Mouse (Mus musculus): ENCODE results near the gene Slc22a3.

Slc22a3 gene

DNA sequence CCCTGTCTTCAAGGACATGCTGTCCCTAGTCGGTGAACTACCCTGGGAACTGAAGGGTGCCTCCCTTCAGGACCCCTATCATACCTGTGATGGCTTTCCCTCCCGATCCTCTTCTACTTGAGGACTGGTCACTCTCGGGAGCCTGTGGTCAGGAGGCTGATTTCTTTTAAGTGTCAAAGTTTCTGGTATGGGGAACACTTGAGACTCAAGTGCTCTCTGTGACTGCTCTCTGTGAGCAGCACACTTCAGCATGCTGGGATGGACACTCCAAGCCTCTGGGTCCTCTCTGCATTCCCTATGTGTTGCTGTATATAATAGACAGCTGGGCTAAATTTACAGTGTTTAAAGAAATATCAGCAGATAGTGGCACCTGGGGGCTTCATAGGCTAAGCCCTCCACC is 39.9 kb downstream of the Slc22a3 start:
- no peak for DNase-seq

DNA sequence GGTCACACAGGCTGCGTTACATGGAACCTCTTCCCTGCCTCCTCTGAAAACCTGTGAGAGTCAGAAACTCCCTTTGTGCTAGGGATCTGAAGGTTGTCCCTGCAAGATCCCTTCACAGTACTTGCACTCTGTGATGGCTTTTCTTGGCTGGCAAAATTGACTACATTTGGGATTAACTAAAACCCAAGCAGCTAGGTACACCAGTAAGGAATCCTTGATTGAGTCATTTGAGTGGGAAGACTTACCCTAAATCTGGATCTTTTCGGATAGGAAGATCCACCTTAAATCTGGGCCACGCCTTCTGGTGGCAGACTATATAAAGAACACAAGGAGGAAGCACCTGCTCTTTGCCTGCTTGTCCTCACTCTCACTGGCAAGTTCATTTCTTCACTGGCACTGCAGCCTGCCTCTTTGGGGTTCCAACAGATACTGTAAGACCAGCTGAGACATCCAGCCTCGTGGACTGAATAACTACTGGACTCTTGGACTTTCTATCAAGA is 41.0 kb downstream of the Slc22a3 start:
- DNase-seq: no peak

DNA sequence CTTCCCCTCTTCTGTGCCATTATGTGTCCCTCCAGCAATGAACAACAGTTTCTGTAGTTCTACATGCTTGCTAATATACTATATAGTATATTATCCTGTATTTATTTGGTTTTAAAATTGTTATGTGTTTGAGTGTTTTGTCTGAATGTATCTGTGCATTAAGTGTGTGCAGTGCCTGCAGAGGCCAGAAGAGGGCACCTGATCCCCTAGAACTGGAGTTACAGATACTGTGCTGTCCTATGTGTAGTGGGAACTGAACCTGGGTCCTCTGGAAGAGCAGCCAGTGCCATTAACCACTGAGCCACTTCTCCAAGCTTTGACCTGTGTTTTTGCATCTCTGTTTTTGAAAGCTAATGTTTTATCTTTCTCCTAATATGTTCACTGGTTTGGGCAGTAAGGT is 46.3 kb downstream of the Slc22a3 start:
- DNase-seq: no peak

DNA sequence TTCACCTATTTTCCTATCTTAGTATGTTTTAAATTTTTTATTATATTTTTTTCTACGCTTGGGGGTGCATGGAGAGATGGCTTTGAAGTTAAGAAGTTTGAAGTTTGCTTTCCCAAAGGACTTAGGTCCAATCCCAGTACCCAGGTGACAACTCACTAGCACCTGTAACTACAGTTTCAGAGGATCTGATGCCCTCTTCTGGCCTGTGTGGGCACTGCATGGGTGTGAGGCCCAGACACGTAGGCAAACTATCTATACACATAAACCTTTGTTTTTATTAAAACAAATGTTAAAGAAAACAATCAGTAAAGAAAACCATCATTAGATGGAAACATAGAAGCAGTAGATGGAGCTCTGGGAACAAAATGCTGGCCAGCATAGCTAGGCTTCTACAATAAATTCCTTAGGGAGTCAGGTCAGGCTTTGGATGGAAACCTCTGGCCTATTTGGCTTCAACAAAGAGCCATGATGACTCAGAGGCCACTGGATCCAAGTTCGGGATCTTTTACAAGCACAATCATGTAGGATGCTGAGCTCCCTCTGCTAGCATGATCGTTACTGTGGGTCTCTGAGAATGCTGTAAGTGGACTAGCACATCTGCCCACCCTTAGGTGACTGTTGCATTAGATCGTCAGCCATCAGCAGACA is 52.2 kb downstream of the Slc22a3 start:
- peak in 1 of 2 experiments; percentile 9 for DNase-seq

DNA sequence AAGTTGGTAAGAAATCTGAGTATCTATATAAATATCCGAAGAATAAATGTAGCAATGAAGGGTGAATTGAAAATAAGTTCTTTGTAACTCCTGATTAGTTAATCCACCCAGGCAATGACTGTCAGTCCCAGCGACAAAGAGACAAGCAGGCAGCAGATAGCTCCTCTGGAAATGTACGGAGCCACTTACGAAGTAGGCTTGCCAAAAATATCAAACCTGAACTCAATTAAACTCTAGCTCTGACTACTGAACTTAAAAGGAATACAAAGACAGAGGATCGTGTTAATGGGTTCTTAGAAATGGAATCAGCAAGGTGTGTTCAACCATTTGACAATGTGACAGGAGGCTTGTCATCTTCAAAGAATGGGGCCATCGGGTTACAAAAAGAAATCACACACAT is 53.8 kb downstream of the Slc22a3 start:
- no peak for DNase-seq

DNA sequence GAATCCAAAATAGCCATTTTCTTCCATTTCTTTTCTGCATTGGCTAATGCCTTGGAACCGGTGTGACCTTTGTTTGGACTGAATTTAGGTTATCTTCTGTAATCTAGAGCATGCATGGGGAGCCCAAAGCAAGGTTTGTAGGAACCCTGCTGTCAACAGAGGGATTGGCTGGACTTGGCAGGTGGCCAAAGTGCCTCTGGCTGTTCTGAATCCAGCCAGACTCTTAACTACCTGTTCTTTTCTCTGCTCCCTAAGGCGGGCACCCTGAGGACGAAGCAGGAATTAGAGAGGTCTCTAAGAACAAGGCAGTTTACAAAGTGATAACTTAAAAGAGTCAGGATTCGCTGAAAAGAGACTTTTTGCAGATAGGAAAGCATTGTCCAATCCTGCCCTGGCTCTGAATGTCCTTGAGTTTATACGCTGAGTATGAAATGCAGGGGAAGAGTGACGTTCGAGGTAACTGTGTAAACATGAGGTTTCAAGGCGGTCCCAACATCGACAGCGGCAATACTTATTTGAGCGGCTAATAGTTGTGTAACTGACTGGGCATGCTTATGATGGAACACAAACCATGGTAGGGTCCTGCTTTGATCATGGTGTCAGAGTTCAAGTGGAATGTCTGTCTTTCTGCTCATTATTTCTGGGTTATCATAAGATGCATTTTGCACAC is 54.5 kb downstream of the Slc22a3 start:
- peak; percentile 6 to 12 for DNase-seq

DNA sequence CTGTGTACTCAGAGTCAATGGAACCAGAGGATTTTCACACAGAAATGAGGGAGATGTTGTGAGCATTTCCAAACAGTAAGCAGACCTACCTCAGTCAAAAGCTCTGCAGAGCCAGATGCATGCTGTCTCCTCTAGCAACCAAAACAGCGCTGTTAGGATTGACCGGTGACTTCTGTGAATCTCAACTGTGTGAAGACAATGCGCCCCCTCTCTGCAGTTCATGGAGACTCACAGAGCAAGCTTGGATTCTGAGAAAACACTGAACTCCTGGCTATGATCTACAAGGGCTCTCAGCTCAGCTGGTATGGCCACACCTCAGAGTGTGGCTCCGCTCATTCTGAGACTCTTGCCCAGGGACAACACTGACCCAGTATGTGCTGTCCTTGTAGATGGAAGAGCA is 56.3 kb downstream of the Slc22a3 start:
- DNase-seq: no peak

DNA sequence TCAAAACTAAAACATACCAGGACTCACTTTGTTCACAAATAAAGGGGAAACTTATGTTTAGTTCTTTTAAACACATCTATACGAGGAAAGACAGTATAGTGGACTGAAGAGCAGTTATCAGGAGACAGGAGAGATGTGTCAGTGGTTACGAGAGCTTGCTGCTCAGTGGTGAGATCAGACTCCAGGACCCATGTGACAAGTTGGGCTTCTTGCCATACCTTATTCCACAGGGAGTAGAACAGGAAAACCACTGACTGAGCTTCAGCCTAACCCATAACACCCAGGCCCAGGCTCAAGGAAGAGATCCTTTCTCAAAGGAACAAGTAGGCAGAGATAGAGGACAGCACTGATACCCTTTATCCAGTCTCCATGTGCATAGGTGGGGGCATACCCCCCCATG is 62.9 kb downstream of the Slc22a3 start:
- DNase-seq: no peak

DNA sequence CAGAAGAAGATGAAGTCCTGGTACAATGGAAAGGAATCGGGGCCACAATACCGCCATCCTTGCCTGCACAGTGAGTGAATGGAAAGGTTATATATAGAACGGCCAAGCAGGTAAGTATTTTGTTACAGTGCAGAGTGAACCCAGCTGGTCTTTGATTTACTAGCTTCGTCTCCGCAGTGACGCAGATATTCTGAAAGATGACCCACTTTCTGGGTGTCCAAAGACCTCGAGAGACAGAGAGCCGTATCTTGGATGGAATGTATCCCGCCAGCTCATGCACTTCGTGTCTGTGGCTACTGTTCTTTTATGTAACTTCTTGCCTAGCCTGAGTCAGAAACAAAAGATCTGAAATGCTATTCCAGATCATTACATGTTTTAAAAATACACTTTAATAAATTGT is 69.7 kb downstream of the Slc22a3 start:
- DNase-seq: no peak

DNA sequence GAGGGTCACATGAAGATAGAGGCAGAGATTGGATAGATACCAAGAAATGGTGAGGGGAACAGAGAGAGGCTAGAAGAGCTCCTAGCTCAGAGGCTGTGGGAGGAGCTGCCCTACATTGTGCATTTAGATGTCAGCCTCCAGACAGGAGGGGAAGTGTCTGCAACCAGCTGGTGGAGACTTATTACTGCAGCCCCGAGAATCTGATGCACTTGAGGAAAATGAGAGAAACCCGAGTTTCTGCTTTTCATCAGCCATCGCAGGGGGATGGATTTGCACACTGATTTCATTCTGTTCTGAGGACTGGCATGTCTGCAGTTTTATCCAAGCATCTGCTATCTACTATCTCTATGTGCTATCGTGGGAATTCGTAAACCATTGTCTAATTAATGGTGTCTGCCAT is 75.8 kb downstream of the Slc22a3 start:
- DNase-seq: no peak

DNA sequence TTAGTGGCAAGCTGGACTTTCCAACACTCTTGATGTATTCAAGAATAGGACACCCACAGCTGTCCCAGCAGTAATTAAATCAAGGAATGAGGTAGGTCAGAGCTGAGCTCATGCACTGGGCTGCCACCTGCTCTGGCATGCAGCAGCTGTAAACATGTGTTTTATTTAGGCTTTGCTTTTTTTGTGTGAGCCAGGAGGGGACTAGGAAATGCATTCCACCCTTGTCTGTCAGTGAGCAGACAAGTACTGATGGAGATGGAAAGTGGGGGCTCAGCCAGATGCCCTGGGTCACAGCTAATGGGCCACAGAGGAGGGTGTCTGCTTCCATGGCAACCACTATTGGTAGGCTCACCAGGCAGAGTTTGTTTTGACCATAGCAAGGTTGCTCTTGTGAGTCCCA is 79.1 kb downstream of the Slc22a3 start:
- no peak for DNase-seq

DNA sequence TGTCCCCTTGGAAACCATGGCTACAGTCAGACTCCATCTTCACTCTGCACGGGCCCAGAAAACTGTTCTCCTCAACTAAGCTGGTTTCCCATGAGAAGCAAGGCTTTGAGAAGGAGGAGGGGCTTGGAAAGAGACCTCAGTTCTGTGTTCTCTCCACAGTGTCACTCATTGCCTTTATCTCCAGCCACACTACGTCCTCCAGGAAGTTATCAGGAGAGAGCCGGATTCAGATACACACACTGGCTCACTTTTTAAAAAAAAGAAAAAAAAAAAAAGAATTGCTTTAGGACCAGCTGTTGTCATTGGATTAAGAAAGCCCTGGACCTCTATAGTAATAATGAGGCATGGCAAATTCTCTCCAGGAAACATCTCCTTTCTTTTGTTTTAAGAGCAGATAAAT is 80.3 kb downstream of the Slc22a3 start:
- no peak for DNase-seq

DNA sequence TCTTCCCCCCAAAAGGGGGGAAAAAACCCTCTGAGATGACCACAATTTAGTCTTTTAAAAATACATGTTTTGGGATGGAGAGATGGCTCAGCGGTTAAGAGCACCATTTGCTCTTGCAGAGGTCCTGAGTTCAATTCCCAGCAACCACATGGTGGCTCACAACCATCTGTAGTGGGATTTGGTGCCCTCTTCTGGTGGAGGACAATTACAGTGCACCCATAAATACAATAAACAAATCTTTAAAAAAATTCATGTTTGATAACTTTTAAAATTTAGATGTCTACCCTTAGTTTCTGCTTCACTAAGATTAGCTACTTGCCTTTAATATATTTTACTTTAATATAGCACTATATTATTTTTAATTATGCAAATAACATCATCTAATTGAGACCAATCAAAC is 85.4 kb downstream of the Slc22a3 start:
- DNase-seq: no peak

DNA sequence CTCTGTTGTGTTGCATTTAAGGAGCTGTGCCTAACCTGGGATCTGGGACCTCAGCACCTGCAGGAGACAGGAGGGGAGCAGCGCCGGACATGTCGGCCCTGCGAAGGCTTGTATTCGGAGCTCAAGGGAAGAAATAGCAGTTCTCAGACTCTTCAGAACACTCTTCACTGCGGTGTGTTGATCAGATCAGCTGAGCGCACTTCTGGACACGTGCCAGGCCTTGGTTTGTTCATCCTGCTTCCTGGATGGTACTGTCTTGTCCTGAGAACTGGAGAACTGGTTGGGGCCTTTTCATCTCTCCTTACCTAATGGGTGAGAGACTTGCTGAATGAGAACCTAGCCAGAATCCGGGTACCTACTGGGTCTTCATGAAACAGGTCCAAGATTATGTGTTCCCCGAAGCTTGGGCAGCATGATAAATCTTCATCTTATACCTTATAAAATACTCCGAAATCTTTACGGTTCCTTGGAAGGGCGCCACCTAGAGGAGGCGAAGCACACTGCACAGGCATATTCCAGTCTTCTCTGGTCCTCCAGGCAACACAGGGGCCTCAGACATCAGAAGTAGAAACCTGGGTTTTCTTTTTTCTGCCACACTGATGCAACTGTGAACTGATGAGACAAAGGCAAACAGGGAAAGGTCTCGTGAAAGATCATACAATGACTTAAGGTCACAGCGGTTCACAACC is 86.5 kb downstream of the Slc22a3 start:
- peak in 1 of 2 experiments; percentile 9 for DNase-seq

DNA sequence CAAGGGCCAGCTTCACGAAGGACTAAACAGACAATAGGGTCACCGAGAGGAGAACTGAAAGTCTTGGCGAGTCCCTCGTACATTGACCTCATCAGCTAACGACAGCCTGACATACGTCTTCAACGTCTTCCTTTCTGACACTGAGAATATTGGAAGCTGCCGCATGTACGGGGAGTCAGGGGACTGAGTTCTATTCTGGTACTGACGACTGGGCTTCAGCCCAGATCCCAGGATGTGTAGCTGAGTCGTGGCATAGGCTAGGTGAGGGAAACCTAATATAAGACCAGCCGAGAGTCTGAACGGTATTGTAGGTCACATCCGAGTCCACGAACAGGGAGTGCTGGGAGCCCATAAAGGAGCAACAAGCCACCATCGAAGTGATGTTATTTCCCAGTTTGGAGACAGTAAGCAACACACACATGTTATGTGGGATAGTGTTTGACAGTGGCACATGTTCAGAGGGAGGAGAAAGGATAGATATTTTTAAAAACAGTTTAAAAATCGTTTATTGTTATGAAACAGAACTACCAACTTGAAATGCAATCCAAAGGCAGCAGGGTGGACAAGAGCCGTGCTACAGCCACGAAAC is 87.9 kb downstream of the Slc22a3 start:
- DNase-seq: no peak

DNA sequence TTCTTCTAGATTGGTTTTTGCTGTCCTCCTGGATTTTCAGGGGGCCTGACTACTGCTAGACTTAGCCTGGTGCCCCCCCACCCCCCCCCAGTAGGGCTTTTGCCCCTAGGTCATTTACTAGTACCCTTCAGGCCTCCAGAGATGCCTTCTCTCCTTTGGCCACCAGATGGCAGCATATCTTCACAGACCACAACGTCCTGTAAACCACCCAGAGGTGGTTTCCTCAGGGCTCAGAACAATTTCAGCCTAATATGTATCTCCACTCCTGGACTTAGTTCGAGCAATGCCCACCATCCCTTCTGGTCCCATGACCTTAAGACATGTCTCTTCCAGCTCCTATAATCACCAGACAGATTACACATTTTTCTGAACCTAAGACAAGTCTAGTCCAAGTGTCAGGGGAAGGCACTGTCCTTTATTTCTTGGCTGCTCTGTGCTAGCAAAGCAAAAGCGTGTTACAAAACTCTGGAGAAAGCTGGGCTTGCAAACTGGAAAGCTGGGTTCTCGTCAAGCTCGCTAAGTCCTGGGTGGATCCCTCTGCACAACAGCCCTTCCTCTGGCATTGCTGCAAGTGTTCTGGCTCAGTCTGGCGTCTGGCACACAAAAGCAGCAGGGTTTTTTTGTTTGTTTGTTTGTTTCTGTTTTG is 91.1 kb downstream of the Slc22a3 start:
- DNase-seq: peak; percentile 76 to 82

DNA sequence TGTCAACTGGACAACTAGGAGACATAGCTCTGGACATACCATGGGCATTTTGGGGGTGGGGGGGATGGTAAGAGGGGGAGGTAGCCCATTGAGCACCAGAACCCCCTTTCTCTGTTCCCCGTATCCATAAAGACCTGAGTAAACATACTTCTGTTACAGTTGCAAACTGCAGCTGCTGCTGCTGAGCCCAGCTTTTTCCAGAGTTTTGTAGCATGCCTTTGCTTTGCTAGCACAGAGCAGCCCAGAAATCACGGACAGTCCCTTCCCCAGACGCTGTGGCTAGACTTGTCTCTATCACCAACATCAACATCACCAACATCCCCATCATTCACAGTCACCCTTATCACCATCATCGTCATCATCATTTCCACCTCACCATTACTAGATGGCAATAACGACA is 91.8 kb downstream of the Slc22a3 start:
- no peak for DNase-seq

DNA sequence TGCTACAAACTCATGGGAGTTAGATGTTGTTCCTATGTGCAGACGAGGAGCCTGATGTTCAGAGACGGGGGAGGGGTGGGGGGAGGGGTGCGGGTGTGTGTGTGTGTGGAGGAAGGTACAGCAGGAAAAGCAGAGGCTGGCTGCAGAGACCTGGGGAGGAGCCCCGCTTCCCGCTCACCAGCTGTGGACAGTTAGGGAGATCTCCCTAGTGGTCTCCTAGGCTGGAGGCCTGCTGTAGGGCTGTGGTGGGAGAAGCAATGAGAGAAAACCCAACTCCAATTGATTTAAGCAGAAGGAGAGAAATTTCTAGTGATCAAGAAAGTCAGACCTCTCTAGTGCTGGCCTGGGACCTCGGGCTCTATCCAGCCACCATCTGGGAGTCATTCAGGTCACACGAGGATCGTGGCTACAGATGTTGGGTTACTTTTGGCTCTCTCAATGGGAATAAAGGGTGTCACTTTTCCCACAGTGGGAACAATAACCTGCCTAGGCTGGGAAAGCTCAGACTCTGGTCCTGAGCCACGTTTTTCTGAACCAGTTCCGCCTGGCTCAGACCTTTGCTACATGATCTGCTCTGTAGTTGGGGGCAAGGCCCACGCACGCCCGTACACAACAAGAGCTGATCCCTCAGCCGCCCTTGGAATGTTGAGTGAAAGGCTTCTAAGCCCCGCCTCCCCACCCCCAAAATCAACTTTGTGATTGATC is 92.3 kb downstream of the Slc22a3 start:
- no peak for DNase-seq

DNA sequence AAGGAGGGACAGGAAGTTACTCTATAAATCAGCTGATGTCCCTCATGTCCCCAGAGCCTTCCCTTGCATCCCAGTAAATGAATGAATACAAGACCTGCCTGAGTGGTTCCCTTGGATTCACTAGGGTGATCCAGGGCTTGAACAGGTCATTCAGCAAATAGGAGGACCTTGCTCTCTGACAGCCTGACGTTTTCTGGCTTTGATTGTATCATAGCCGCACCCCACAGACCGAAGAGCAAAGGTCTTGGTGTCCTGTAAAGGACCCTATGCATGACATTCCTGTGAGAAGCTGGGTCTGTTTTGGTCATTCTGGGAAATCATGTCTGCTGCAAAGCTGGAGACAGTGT is 94.6 kb downstream of the Slc22a3 start:
- no peak for DNase-seq

DNA sequence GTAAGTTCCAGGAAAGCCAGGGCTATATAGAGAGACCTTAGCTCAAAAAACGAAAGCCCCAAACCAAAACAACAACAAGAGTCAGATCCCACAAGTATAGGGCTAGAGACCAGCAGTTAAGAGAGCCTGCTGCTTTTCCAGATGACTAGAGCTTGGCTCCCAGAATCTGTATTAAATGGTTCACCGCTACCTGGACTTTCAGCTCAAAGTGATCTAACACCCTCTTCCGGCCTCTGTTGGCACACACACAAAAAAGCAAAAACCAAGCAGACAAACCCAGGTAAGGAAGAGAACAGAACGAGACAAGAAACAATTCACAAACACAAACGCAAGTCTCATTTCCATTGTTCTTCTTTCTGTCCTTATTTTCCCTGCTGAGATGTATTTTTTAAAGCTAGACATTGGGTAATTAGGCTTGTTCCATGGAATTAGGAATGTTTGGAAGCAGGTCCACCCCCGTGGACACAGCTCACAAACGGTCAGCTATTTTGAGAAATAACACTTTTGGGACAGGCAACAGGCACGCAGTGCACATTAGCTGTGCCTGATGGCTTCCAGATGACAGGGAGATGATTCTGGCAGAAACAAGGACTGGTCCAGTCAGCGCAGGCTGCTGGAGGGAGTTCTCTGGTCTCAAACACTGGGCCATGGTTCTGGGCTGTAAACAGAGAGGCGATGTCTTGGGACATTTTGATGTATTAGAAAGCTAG is 95.2 kb downstream of the Slc22a3 start:
- no peak for DNase-seq

DNA sequence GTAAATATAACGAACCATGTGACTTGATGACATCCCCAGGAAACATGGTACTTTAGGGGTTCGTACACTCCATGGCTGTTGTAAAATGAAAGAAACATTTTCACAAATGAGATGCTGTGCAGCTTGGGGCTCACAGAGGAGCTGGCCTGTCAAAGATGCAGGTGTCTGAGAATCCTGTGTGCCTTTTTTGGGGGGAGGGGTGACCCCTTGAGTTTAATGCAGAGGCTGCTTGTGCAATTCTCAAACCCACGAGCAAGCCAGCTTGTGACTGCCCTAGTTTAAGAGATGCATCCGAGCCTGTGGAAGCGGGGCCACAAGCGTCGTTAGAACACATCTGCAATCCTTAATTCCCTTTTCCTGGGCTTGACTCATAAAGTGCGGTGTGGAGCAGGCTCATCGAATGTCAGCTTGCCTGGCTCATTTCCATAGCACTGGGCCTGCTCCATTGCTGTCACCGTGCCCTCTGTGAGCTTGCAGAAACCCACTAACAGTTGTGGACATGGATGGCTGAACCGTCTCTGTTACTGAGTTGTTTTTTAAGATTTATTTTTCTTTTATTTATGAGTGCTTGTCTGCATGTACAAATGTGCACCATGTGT is 98.1 kb downstream of the Slc22a3 start:
- no peak for DNase-seq

DNA sequence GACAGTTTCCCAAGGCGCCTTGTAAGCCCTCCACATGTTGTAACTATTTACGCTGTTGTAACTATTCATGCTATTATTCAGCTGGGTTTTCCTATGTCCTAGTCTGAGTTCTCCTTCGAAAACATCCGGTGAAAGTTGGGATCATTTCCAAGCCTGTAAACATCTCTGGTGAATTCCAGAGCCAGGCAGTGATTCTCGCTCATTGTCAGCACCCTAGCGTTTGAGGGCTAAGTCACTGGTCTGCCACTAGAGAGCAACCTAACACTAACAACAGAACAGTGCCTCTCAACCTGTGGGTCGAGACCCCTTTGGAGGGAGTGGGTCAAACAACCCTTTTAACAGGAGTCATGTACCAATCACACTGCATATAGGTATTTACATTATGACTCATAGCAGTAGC is 104.1 kb downstream of the Slc22a3 start:
- DNase-seq: no peak

Data from cerebellum, postnatal 36 days (tissue).